Mouse (Mus musculus) small intestine, adult 2 months (tissue): ENCODE data around the gene 2410137M14Rik. TPM values are rescaled to one million over a fixed set of nuclear protein-coding genes. Genes with fewer than 3 reads are reported as not detected.

Experiments used
- H3K27ac ChIP-seq: fragments of 200-500 bp; 2 replicates; pipeline ENCODE4 v1.5.1; 2012; ENCODE audit warnings: low read depth, low read length, control low read depth, inconsistent platforms; ENCODE audit not compliant: insufficient read depth
- H3K27me3 ChIP-seq: fragments of 200-500 bp; 2 replicates; pipeline ENCODE4 v1.6.1; 2012; ENCODE audit warnings: mild to moderate bottlenecking, moderate library complexity, low read length, inconsistent platforms; ENCODE audit not compliant: control insufficient read depth, insufficient read depth
- H3K36me3 ChIP-seq: fragments of 200-500 bp; 2 replicates; pipeline ENCODE4 v1.6.1; 2012; ENCODE audit warnings: mild to moderate bottlenecking, low read length, control low read depth, inconsistent platforms; ENCODE audit not compliant: control insufficient read depth, insufficient read depth
- H3K4me1 ChIP-seq: fragments of 200-500 bp; 2 replicates; pipeline ENCODE4 v1.6.1; 2012; ENCODE audit warnings: low read length, inconsistent platforms, mixed read lengths; ENCODE audit not compliant: control insufficient read depth, insufficient read depth, insufficient read length
- H3K4me3 ChIP-seq: fragments of 200-500 bp; 2 replicates; pipeline ENCODE4 v1.5.1; 2012; ENCODE audit warnings: low read depth, mild to moderate bottlenecking, control low read depth, inconsistent platforms, low read length, moderate library complexity
- CTCF ChIP-seq: fragments of 200-500 bp; IDR thresholded peaks from 2 replicates; pipeline ENCODE4 v1.5.1; 2012; ENCODE audit warnings: low read depth, mild to moderate bottlenecking, control low read depth, inconsistent platforms, low read length, moderate library complexity, mixed read lengths; ENCODE audit not compliant: insufficient replicate concordance, insufficient read length; ENCODE audit errors: extremely low read depth
- POLR2A ChIP-seq: fragments of 200-500 bp; IDR thresholded peaks from 2 replicates; pipeline ENCODE4 v1.6.1; 2012; ENCODE audit warnings: low read depth, mild to moderate bottlenecking, control low read depth, inconsistent platforms, low read length, moderate library complexity
- WGBS: fragments of 180-500 bp; shearing (Covaris S2); methylation state at CpG from one replicate; pipeline ENCODE4 v1.1.7; 2018; 5-methylcytosine and 5-hydroxymethylcytosine counted together
- polyA plus RNA-seq: library from polyadenylated mRNA; depleted of rRNA; stranded (reverse); fragments of >200 nt; gene quantifications from 2 replicates; pipeline ENCODE4 v1.2.3, GENCODE M21; 2012

Gene 2410137M14Rik
- polyA plus RNA-seq, 1 experiment: not detected

GRCm38 (mm10) chr17:36953062-36953461, 28.0 kb downstream of the 2410137M14Rik start:
- Histone ChIP-seq H3K27me3 (no peaks in the 10 kb centered on the region), H3K4me3 (no peak overlapping the region), H3K27ac (no peak overlapping the region), H3K36me3 (peaks cover 13% of the 10 kb centered on the region), H3K4me1 (peaks cover 3% of the 10 kb centered on the region; the same call in 1 of the 2 replicates)
- 84% methylated on average over 1 of the region's 1 CpGs for WGBS
- TF ChIP-seq POLR2A (no peak), CTCF (no peak)

- WGBS: 90% methylated on average over 2 of the region's 2 CpGs
- Histone ChIP-seq H3K4me3 (no peak overlapping the region), H3K27ac (no peak overlapping the region), H3K36me3 (peaks cover 13% of the 10 kb centered on the region), H3K27me3 (no peaks in the 10 kb centered on the region), H3K4me1 (peaks cover 4% of the 10 kb centered on the region; the same call in 1 of the 2 replicates)
- no peak for TF ChIP-seq POLR2A
- no peak for TF ChIP-seq CTCF
Observed at GRCm38 (mm10) chr17:36952631-36953030, 28.4 kb downstream of the 2410137M14Rik start.

- 0 out of 2 replicates have a peak within 1 kb of the TSS, but pooled peaks have one; percentile 52 for H3K27ac ChIP-seq
- H3K4me1 ChIP-seq: peaks cover 10% of the 10 kb centered on the region
- 0 out of 2 replicates have a peak, but pooled peaks cover 3% of the 10 kb centered on the region for H3K27me3 ChIP-seq
- H3K36me3 ChIP-seq: peaks cover 13% of the 10 kb centered on the region
- H3K4me3 ChIP-seq: peak within 1 kb of the TSS; percentile 84
- no peak; the same call in 1 of the 2 replicates for TF ChIP-seq CTCF
- peak; percentile 81 for TF ChIP-seq POLR2A
- WGBS: under 1% methylated on average over 36 of the region's 36 CpGs
Observed at GRCm38 (mm10) chr17:36950981-36951947, 29.8 kb downstream of the 2410137M14Rik start, which contains the start of gene Ppp1r11. Gene Ppp1r11 (minus strand): TSS chr17:36951741.

- no peak overlapping the region for H3K4me3 ChIP-seq
- 94% methylated on average over 8 of the region's 8 CpGs for WGBS
- H3K4me1 ChIP-seq: peaks cover 10% of the 10 kb centered on the region
- 0 out of 2 replicates have a peak, but pooled peaks cover 3% of the 10 kb centered on the region for H3K27me3 ChIP-seq
- no peak overlapping the region for H3K27ac ChIP-seq
- H3K36me3 ChIP-seq: peaks cover 10% of the 10 kb centered on the region
- TF ChIP-seq POLR2A: no peak
- TF ChIP-seq CTCF: no peak
Observed at GRCm38 (mm10) chr17:36949265-36949664, 31.8 kb downstream of the 2410137M14Rik start.

GRCm38 (mm10) chr17:36948286-36948685, 32.8 kb downstream of the 2410137M14Rik start:
- no peak overlapping the region for H3K27ac ChIP-seq
- WGBS: 96% methylated on average over 1 of the region's 1 CpGs
- H3K36me3 ChIP-seq: peaks cover 10% of the 10 kb centered on the region
- H3K4me1 ChIP-seq: peaks cover 10% of the 10 kb centered on the region
- H3K27me3 ChIP-seq: peaks cover 8% of the 10 kb centered on the region
- H3K4me3 ChIP-seq: no peak overlapping the region
- no peak for TF ChIP-seq CTCF
- TF ChIP-seq POLR2A: no peak

- no peak for TF ChIP-seq POLR2A
- TF ChIP-seq CTCF: no peak
- Histone ChIP-seq H3K4me1 (peaks cover 19% of the 10 kb centered on the region), H3K27me3 (peaks cover 14% of the 10 kb centered on the region), H3K4me3 (peak overlapping the region; percentile 58), H3K27ac (no peak overlapping the region), H3K36me3 (peaks cover 10% of the 10 kb centered on the region)
- 1% methylated on average over 62 of the region's 62 CpGs for WGBS
Observed at GRCm38 (mm10) chr17:36947051-36947819, 33.8 kb downstream of the 2410137M14Rik start.
